Mouse (Mus musculus) adrenal gland, adult 18-20 months (tissue): ENCODE results near the gene Raf1. TPM values are rescaled to one million over a fixed set of nuclear protein-coding genes. Genes with fewer than 3 reads are reported as not detected.

Experiments
- DNase-seq, 2 experiments: peaks; one replicate each; pipeline ENCODE4 v3.0.0; 2021 to 2022; ENCODE audit warnings: low spot score in 2 of 2
- total RNA-seq, 2 experiments: library from RNA; stranded (reverse); gene quantifications; 1 replicate in 1 of 2; 2 replicates in 1 of 2; pipeline ENCODE4 v1.2.3; 2021

The Raf1 gene
- total RNA-seq, 2 experiments from 2014 or later: 89.9 to 101 TPM

GRCm38 (mm10) chr6:115577941-115578340, 98.5 kb downstream of the Raf1 start:
- no peak for DNase-seq

GRCm38 (mm10) chr6:115577407-115577806, 99.0 kb downstream of the Raf1 start:
- DNase-seq: no peak

GRCm38 (mm10) chr6:115574171-115574570, 102.3 kb downstream of the Raf1 start:
- no peak for DNase-seq

Other genes with a start within 250 kb of the Raf1 start
- 1 to 10 TPM; 6.8 to 8.7 TPM for gene Tsen2, start 132.0 kb downstream of the Raf1 start, total RNA-seq
- not detected for gene Mkrn2os, start 84.1 kb downstream of the Raf1 start, total RNA-seq
- 10 to 100 TPM; 34.8 to 37.9 TPM for gene Mkrn2, start 74.7 kb downstream of the Raf1 start, total RNA-seq
- gene Tmem40, start 85.8 kb upstream of the Raf1 start, total RNA-seq: under 1 TPM; 0.43 to 0.45 TPM
- gene Cand2, start 97.9 kb upstream of the Raf1 start, total RNA-seq: 1 to 10 TPM; 5.8 to 9.5 TPM
- 1,000 to 10,000 TPM; 1,000 to 1,116 TPM for gene Rpl32, start 132.1 kb upstream of the Raf1 start, total RNA-seq
- gene Efcab12, start 161.8 kb upstream of the Raf1 start, total RNA-seq: under 1 TPM; 0.58 to 0.80 TPM
- gene Mbd4, start 176.7 kb upstream of the Raf1 start, total RNA-seq: 1 to 10 TPM; 1.6 to 2.0 TPM
- gene Ift122, start 176.8 kb upstream of the Raf1 start, total RNA-seq: 10 to 100 TPM; 14.7 to 15.1 TPM